Comparison of ENCODE assay signal across 8 mouse cellular contexts in genomic region chr6:120364523-120364905, GRCm38 (mm10). TPM values are rescaled to one million over a fixed set of nuclear protein-coding genes. Genes with fewer than 3 reads are reported as not detected.
DNase-seq lines count a peak whose midpoint lies in the region; ATAC-seq and TF ChIP-seq lines count a peak whose summit lies in the region.

No protein-coding gene starts in this region.

- peaks cover 9% of the 10 kb centered on the region; the same call in 1 of the 2 replicates for H3K4me1 ChIP-seq in kidney, adult 2 months (ENCODE audit: control insufficient read depth, insufficient read depth, low read length)
- H3K4me1 ChIP-seq in brown adipose tissue, adult 24 weeks (ENCODE audit: control insufficient read depth, insufficient read depth, insufficient read length, low read length): peaks cover 12% of the 10 kb centered on the region; the same call in 1 of the 2 replicates
- H3K4me1 ChIP-seq in hindbrain, embryonic 15.5 days (replicated peaks): peaks cover 23% of the 10 kb centered on the region
- H3K4me1 ChIP-seq in midbrain, embryonic 13.5 days (replicated peaks): peaks cover 20% of the 10 kb centered on the region

- no peak for DNase-seq in kidney, adult 2 months
- no peak for DNase-seq in kidney, postnatal 4 days
- DNase-seq in frontal cortex, postnatal 14 days (ENCODE audit: low spot score in 2 of 2): no peak
- DNase-seq in right cerebral cortex, adult 18-20 months: no peak
- no peak for DNase-seq in adrenal gland, adult 8-10 months

- H3K4me2 ChIP-seq in hindbrain, embryonic 15.5 days: peak overlapping the region; percentile 79
- peak overlapping the region; percentile 98 for H3K4me2 ChIP-seq in midbrain, embryonic 13.5 days (replicated peaks)

- no peak for TF ChIP-seq POLR2A in kidney, adult 2 months (IDR thresholded peaks at IDR 0.05; ENCODE audit: low read depth, low read length)

- no peaks in the 10 kb centered on the region for H3K9me3 ChIP-seq in hindbrain, embryonic 15.5 days
- no peaks in the 10 kb centered on the region for H3K9me3 ChIP-seq in midbrain, embryonic 13.5 days

- peak overlapping the region; percentile 80 for H3K4me3 ChIP-seq in kidney, adult 2 months (ENCODE audit: insufficient read depth, low read depth, low read length)
- H3K4me3 ChIP-seq in brown adipose tissue, adult 24 weeks (ENCODE audit: insufficient read depth, low read depth, low read length): peak overlapping the region; percentile 81
- H3K4me3 ChIP-seq in hindbrain, embryonic 15.5 days: peak overlapping the region; percentile 96
- H3K4me3 ChIP-seq in midbrain, embryonic 13.5 days (replicated peaks): peak overlapping the region; percentile 82

- no peak for ATAC-seq in hindbrain, embryonic 15.5 days (ENCODE audit: low FRiP score, low read depth)
- no peak; the same call in 1 of the 2 replicates for ATAC-seq in midbrain, embryonic 13.5 days

- peak overlapping the region; percentile 88 for H3K9ac ChIP-seq in hindbrain, embryonic 15.5 days
- peak overlapping the region; percentile 93 for H3K9ac ChIP-seq in midbrain, embryonic 13.5 days (replicated peaks)

- no peak for TF ChIP-seq CTCF in kidney, adult 2 months (conservative IDR thresholded peaks at IDR 0.05; ENCODE audit: insufficient read depth, insufficient read length, low read depth, low read length)

- H3K36me3 ChIP-seq in kidney, adult 2 months (ENCODE audit: control insufficient read depth, insufficient read depth, low read length): peaks cover 4% of the 10 kb centered on the region
- peaks cover 23% of the 10 kb centered on the region for H3K36me3 ChIP-seq in hindbrain, embryonic 15.5 days
- H3K36me3 ChIP-seq in midbrain, embryonic 13.5 days: peaks cover 24% of the 10 kb centered on the region

- peak overlapping the region; percentile 96 for H3K27ac ChIP-seq in kidney, adult 2 months (ENCODE audit: insufficient read depth, low read depth, low read length)
- H3K27ac ChIP-seq in brown adipose tissue, adult 24 weeks (replicated peaks; ENCODE audit: low read depth, low read length): peak overlapping the region; percentile 100
- H3K27ac ChIP-seq in hindbrain, embryonic 15.5 days (replicated peaks): peak overlapping the region; percentile 95
- peak overlapping the region; percentile 93 for H3K27ac ChIP-seq in midbrain, embryonic 13.5 days

- WGBS in kidney, adult 2 months: under 1% methylated on average over 31 of the region's 31 CpGs
- WGBS in hindbrain, embryonic 15.5 days: 0% methylated on average over 31 of the region's 31 CpGs
- WGBS in midbrain, embryonic 13.5 days: under 1% methylated on average over 31 of the region's 31 CpGs

- H3K27me3 ChIP-seq in kidney, adult 2 months (replicated peaks; ENCODE audit: control insufficient read depth, insufficient read depth, low read length): no peaks in the 10 kb centered on the region
- H3K27me3 ChIP-seq in hindbrain, embryonic 15.5 days: no peaks in the 10 kb centered on the region
- no peaks in the 10 kb centered on the region for H3K27me3 ChIP-seq in midbrain, embryonic 13.5 days

RNA-seq across cellular contexts. Expression of gene Ccdc77, which starts 0.3 kb away (rescaled TPM):
- polyA plus RNA-seq in kidney, adult 2 months (2012; rRNA removed): 2.3 and 3.1 TPM in 2 replicates
- 3.6 TPM in 2 replicates for polyA plus RNA-seq in brown adipose tissue, adult 24 weeks (2012; ENCODE audit: insufficient read depth, insufficient read length, missing spikeins)
- 11.0 and 11.5 TPM in 2 replicates for polyA plus RNA-seq in hindbrain, embryonic 15.5 days (2015; fragmentation: Nextera tagmentation; extraction: Ambion mirVana)
- 16.0 and 16.9 TPM in 2 replicates for polyA plus RNA-seq in midbrain, embryonic 13.5 days (2015; fragmentation: Nextera tagmentation; extraction: Ambion mirVana)
- total RNA-seq in adrenal gland, adult 8-10 months (2022): 10 to 100 TPM in 1 of 4 experiments, 1 to 10 TPM in 3; 6.4 to 10.7 (median 6.8) TPM

RNA-seq across cellular contexts. Expression of gene Kdm5a, which starts 0.6 kb away (rescaled TPM):
- 3.5 and 4.3 TPM in 2 replicates for polyA plus RNA-seq in kidney, adult 2 months (2012; rRNA removed)
- 19.2 and 26.5 TPM in 2 replicates for polyA plus RNA-seq in brown adipose tissue, adult 24 weeks (2012; ENCODE audit: insufficient read depth, insufficient read length, missing spikeins)
- polyA plus RNA-seq in hindbrain, embryonic 15.5 days (2015; fragmentation: Nextera tagmentation; extraction: Ambion mirVana): 29.8 and 32.6 TPM in 2 replicates
- 54.0 and 58.4 TPM in 2 replicates for polyA plus RNA-seq in midbrain, embryonic 13.5 days (2015; fragmentation: Nextera tagmentation; extraction: Ambion mirVana)
- total RNA-seq in adrenal gland, adult 8-10 months (2022): 10 to 100 TPM; 46.3 to 75.8 (median 55.2) TPM
